Mouse (Mus musculus): ENCODE measurements around the gene Cabp2.

GRCm38 (mm10) chr19:4086156-4086555 is 4.8 kb downstream of the Cabp2 start:
- TF ChIP-seq CTCF (IDR thresholded peaks at IDR 0.05; ENCODE audit: control insufficient read depth, insufficient read depth, insufficient read length) (no peak), USF1 (IDR thresholded peaks at IDR 0.05; ENCODE audit: low read depth) (no peak), MYOG (IDR thresholded peaks at IDR 0.05; ENCODE audit: control insufficient read depth, extremely low read depth, insufficient read length) (no peak), MAX (IDR thresholded peaks at IDR 0.05) (no peak), MYOD1 (IDR thresholded peaks at IDR 0.05; ENCODE audit: control insufficient read depth, insufficient read length, low read depth) (no peak), CEBPB (IDR thresholded peaks at IDR 0.05; ENCODE audit: low read depth) (no peak)

Data from C2C12 (cell line).